Mouse (Mus musculus): ENCODE data around the gene Arl16. TPM values are rescaled to one million over a fixed set of nuclear protein-coding genes. Genes with fewer than 3 reads are reported as not detected.
"Not testable (repeated sequence)": the region's sequence is repeated elsewhere in the genome, so short reads cannot be mapped to it uniquely, and the experiment has no call there.

Arl16 gene
- 10 to 100 TPM; 10.7 to 12.1 (median 11.8) TPM for total RNA-seq (2022)

DNA sequence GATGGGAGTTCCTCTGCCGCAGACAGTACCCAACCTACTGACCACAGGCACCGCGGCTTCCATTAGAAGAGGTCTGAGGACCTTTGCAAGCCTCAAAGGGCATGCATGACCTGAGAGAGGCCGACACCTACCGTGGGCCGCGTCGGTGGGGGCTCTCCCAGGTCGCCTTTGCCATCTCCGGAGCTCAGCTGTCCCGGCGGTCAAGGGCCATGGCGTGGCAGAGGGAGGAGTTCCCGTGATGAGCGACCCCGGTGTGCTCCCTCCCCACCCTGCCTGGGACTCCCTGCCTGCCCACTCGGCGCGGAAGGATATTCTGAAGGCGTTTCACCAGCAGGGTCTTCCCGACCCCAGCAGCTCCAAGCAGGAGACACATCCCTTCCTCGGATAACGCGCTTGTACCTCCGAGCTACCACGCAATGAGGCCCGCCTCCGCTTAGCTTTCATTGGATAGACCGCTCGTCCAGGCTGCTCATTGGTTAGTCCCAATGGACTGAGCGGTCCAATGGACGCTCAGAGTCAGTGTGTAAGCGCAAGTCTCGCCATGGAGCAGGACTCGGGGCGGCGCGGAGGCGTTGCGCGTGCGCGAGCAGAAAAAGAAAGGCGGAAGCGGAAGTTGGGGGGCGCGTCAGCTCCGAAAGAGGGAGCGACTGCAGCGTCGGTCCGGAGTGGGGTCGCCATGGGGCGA is at the start of gene Arl16:
Gene Arl16 (minus strand): TSS at position 557 of the 685 bp plus-strand sequence.
- peak; percentile 93 for DNase-seq (ENCODE audit: low spot score)

- DNase-seq (ENCODE audit: low spot score), result no peak
Measured at GRCm38 (mm10) chr11:120517147-120517546, 49.7 kb upstream of the Arl16 start.

GRCm38 (mm10) chr11:120515611-120516010 is 48.2 kb upstream of the Arl16 start:
- peak; percentile 90 for DNase-seq (ENCODE audit: low spot score)

- DNase-seq (ENCODE audit: low spot score), result not testable (repeated sequence)
Measured at GRCm38 (mm10) chr11:120514262-120514661, 46.9 kb upstream of the Arl16 start.

- DNase-seq (ENCODE audit: low spot score), result no peak
Measured at GRCm38 (mm10) chr11:120512790-120513453, 45.5 kb upstream of the Arl16 start.

DNA sequence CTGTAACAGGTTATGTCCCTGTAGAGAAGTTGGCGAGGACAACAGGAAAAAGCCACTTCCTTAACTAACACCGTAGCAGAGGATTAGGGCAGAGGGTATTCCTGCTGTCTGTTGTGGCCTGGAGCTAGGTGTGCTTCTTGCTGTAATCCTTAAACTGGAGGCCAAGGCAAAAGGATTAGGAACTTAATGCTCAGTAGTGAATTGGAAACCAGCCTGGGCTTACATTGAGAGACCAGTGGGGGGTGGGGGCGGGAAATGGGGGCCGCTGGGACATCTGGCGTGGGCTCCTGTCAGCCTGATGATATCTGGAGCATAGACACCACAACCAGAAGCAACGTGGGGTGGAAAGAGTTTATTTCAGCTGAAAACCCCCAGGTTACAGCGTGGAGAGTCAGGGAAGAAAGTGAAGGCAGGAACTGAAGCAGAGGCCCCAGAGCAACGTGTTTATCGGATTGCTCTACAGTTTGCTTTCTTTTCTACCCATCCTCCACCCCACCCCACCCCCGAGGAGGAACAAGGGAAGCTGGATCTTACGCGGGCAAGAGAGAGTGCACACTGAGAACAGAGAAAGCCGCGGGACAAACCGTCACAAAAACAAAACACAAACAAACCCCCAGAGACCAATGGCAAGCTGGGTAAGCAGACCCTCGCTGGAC is 43.1 kb upstream of the Arl16 start:
- DNase-seq (ENCODE audit: low spot score), result no peak

- no peak for DNase-seq (ENCODE audit: low spot score)
Measured at GRCm38 (mm10) chr11:120509940-120510339, 42.5 kb upstream of the Arl16 start.

GRCm38 (mm10) chr11:120508290-120508870 is 41.0 kb upstream of the Arl16 start:
- DNase-seq (ENCODE audit: low spot score), result no peak

DNA sequence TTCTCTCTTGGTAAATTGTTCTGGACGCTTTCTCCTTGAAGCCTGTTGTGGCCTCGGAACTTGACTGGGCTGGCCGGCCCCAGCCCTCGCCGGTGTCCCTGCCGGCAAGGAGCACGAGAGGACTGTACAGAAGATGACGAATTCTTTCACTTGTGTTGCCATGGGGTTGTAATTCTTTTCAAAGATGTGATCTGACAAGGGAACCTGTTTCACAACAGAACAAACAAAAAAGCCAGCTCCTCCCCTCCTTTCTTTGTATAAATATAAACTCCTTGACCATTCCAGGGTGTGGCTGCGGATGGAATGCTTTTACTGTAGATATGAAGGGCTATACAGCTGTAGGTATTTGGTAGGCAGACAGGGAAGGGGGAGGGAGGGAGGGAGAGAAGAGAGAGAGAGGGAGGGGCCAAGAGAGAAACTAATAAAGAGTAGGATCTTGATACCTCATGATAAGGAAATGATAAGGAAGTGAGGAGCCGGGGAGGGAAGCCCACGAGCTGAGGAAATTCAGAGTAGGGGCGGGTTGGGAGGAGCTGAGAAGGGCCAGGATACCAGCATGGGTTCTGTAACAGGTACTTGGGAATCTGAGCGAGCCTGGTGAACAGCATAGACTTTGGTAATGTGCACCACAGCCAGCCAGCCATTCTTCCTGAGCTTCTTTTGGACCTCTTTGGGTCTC is 40.3 kb upstream of the Arl16 start:
- no peak for DNase-seq (ENCODE audit: low spot score)

GRCm38 (mm10) chr11:120506899-120507298 is 39.5 kb upstream of the Arl16 start:
- no peak for DNase-seq (ENCODE audit: low spot score)

GRCm38 (mm10) chr11:120505661-120506060 is 38.3 kb upstream of the Arl16 start:
- DNase-seq (ENCODE audit: low spot score), result no peak

DNA sequence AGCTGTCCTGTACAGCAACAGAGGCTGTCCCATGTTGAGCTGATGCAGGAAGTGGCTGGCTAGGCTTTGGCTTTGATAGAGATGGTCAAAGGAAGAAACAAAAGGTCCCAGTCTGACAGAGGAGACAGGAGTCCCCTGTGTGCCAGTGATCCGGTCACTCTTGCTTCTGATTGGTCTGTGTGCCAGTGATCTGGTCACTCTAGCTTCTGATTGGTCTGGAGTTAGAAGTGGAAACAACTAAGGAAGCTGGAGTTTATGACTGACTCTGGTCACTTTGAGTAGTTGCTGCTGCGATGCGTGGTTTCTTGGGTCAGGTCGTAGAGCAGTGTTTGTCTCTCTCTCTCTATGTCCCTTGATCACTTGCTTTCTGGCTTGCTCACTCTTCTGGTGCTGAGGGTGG is 34.3 kb upstream of the Arl16 start:
- DNase-seq (ENCODE audit: low spot score), result no peak

DNA sequence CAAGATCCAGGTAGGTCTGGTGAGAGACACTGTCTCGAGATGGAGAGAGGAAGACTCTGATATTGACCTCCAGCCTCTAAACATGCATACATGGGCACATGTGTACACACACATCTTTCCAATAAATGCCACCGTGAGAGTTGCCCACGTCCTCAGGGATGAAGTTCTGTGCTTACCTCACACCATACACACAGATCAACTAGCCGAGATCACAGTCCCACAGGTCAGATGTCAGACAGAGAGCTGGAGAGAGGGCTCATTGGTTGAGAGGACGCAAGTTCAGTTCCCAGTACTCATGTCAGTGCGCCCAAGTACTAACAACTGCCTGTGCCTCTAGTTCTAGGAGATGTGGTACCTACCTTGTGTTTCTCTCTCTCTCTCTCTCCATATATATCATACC is 33.6 kb upstream of the Arl16 start:
- no peak for DNase-seq (ENCODE audit: low spot score)

DNA sequence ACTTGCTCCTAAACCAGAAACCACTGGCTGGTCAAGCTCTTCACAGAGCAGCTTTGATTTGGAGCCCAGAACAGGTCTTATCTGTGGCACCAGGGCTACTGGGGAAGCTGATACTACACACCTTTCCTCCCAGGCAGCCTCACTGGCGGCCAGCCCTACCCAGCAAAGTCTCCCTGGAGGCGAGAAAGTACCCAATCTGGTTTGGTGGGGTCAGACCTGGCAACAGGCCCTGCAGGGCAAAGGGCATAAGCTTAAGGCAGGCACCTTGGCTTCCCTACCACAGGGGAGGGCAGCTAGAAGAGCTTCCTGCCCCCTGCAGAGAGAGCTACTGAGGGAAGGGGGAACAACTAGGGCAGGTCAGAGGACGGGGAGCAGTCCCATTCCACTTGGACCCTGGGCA is 33.0 kb upstream of the Arl16 start:
- no peak for DNase-seq (ENCODE audit: low spot score)

GRCm38 (mm10) chr11:120499894-120500293 is 32.5 kb upstream of the Arl16 start:
- no peak for DNase-seq (ENCODE audit: low spot score)

GRCm38 (mm10) chr11:120498891-120499290 is 31.5 kb upstream of the Arl16 start:
- DNase-seq (ENCODE audit: low spot score), result no peak

- no peak for DNase-seq (ENCODE audit: low spot score)
Measured at GRCm38 (mm10) chr11:120498226-120498625, 30.8 kb upstream of the Arl16 start.

GRCm38 (mm10) chr11:120497436-120497835 is 30.0 kb upstream of the Arl16 start:
- DNase-seq (ENCODE audit: low spot score), result no peak

- DNase-seq (ENCODE audit: low spot score), result no peak
Measured at GRCm38 (mm10) chr11:120493911-120494310, 26.5 kb upstream of the Arl16 start.

- DNase-seq (ENCODE audit: low spot score), result no peak
Measured at GRCm38 (mm10) chr11:120493351-120493750, 25.9 kb upstream of the Arl16 start.

- no peak for DNase-seq (ENCODE audit: low spot score)
Measured at GRCm38 (mm10) chr11:120492878-120493203, 25.4 kb upstream of the Arl16 start.
